Mouse (Mus musculus) midbrain, postnatal 0 days (tissue): ENCODE measurements around the gene Hspa1a. TPM values are rescaled to one million over a fixed set of nuclear protein-coding genes. Genes with fewer than 3 reads are reported as not detected.

Source experiments
- ATAC-seq: fragments of 200-750 bp; cut with Nextera tagmentation; 2 replicates; pipeline ENCODE4 v1.8.0; 2017; ENCODE audit warnings: moderate number of reproducible peaks, mild to moderate bottlenecking, moderate TSS enrichment, moderate library complexity; ENCODE audit not compliant: low FRiP score
- DNase-seq: peaks from one replicate; pipeline ENCODE4 v3.0.0-alpha.2; 2015; ENCODE audit warnings: low spot score
- H3K27ac ChIP-seq: fragments of 300-500 bp; sonication (generic); 2 replicates; pipeline ENCODE4 v1.5.1; 2014; ENCODE audit warnings: low read depth, mild to moderate bottlenecking, low read length, mixed read lengths
- H3K27me3 ChIP-seq: fragments of 300-500 bp; sonication (generic); 2 replicates; pipeline ENCODE4 v1.6.1; 2014; ENCODE audit warnings: low read length, control low read depth, mixed read lengths; ENCODE audit not compliant: insufficient read depth
- H3K36me3 ChIP-seq: fragments of 300-500 bp; sonication (generic); 2 replicates; pipeline ENCODE4 v1.6.1; 2014; ENCODE audit warnings: low read length, control low read depth, mixed read lengths; ENCODE audit not compliant: insufficient read depth
- H3K4me1 ChIP-seq: fragments of 300-500 bp; sonication (generic); 2 replicates; pipeline ENCODE4 v1.6.1; 2014; ENCODE audit warnings: mild to moderate bottlenecking, control low read depth, antibody characterized with exemption, low read length, mixed read lengths; ENCODE audit not compliant: insufficient read depth
- H3K4me2 ChIP-seq: fragments of 300-500 bp; sonication (generic); 2 replicates; pipeline ENCODE4 v1.6.1; 2014; ENCODE audit warnings: low read depth, mild to moderate bottlenecking, low read length, mixed read lengths; ENCODE audit not compliant: poor library complexity, severe bottlenecking
- H3K4me3 ChIP-seq: fragments of 300-500 bp; sonication (generic); 2 replicates; pipeline ENCODE4 v1.5.1; 2014; ENCODE audit warnings: low read depth, mild to moderate bottlenecking, low read length, moderate library complexity
- H3K9ac ChIP-seq: fragments of 300-500 bp; sonication (generic); replicated peaks from 2 replicates; pipeline ENCODE4 v1.6.1; 2014; ENCODE audit warnings: mild to moderate bottlenecking, low read length, moderate library complexity, mixed read lengths; ENCODE audit not compliant: poor library complexity, severe bottlenecking
- H3K9me3 ChIP-seq: fragments of 300-500 bp; sonication (generic); 2 replicates; pipeline ENCODE4 v1.6.1; 2016; ENCODE audit warnings: low read length, control low read depth
- CTCF ChIP-seq: IDR thresholded peaks from 2 replicates; pipeline ENCODE4 v1.5.1; 2016; ENCODE audit warnings: antibody characterized with exemption, mild to moderate bottlenecking
- WGBS: fragments of 180-500 bp; shearing (Covaris S2); extraction: QIAGEN DNeasy Blood & Tissue Kit; methylation state at CpG from one replicate; pipeline ENCODE4 v1.1.7; 2014; 5-methylcytosine and 5-hydroxymethylcytosine counted together
- polyA plus RNA-seq: library from polyadenylated mRNA; unstranded; fragments of >200 nt; fragmentation: Nextera tagmentation; extraction: Ambion mirVana; gene quantifications from 2 replicates; pipeline ENCODE4 v1.2.1, GENCODE M21; 2015
- total RNA-seq: library from RNA; depleted of rRNA; stranded (reverse); fragments of >200 nt; gene quantifications from 2 replicates; pipeline ENCODE4 v1.2.3, GENCODE M21; 2014

Hspa1a gene
- total and polyA plus RNA-seq, 2 experiments from 2014 or later: 19.8 to 34.9 TPM

DNA sequence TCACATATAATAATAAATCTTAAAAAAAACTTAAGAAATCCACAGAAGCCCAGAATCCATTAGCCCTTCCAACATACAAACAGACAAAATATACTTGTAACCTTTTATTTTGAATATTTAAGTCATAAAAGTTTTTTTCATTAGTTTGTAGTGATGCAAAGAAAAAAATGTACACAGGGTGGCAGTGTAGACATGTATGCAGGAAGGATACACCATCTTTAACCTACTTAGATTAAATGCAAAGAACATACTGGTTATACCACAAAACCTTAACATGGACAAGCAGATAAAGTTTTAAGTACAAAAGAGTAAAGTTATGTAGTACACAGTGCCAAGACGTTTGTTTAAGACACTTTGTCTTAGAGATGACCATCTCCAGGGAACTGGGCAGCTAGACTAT lies 15.6 kb downstream of the Hspa1a start:
- WGBS: 30% methylated on average over 1 of the region's 1 CpGs
- ATAC-seq (no peak), DNase-seq (peak; percentile 36)

DNA sequence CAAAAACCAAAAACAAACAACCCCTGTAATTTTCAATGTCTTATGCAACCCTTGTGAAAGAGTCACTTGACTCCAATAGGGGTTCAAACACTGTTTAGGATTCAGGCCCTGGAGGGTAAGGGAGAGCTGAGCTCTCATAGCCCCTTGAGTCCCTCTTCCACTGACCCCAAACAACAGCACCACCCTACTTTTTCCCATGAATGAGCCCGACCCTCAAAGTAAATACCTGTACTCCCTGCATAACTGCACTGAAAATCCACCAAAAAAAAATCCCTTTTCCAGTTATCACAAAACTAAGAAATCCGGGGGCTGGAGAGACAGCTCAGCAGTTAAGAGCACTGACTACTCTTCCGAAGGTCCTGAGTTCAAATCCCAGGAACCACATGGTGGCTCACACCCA lies 16.1 kb downstream of the Hspa1a start:
- DNase-seq (no peak), ATAC-seq (no peak)
- no peak for TF ChIP-seq CTCF
- H3K4me1 ChIP-seq: 0 out of 2 replicates have a peak, but pooled peaks cover under 1% of the 10 kb centered on the region
- no peak overlapping the region for H3K9ac ChIP-seq
- peaks cover 6% of the 10 kb centered on the region; the same call in 1 of the 2 replicates for H3K27me3 ChIP-seq
- H3K36me3 ChIP-seq: no peaks in the 10 kb centered on the region
- no peak overlapping the region for H3K4me2 ChIP-seq
- no peak overlapping the region for H3K4me3 ChIP-seq
- no peak overlapping the region for H3K27ac ChIP-seq
- no peaks in the 10 kb centered on the region for H3K9me3 ChIP-seq
- 74% methylated on average over 3 of the region's 3 CpGs for WGBS

More for the DNA sequence above, 15.6 kb downstream of the Hspa1a start:
- H3K4me1 ChIP-seq: no peaks in the 10 kb centered on the region
- H3K9me3 ChIP-seq: no peaks in the 10 kb centered on the region
- H3K36me3 ChIP-seq: no peaks in the 10 kb centered on the region
- no peak overlapping the region for H3K4me3 ChIP-seq
- H3K4me2 ChIP-seq: no peak overlapping the region
- no peak overlapping the region for H3K9ac ChIP-seq
- H3K27me3 ChIP-seq: peaks cover 6% of the 10 kb centered on the region; the same call in 1 of the 2 replicates
- H3K27ac ChIP-seq: no peak overlapping the region
- peak; percentile 78 for TF ChIP-seq CTCF

DNA sequence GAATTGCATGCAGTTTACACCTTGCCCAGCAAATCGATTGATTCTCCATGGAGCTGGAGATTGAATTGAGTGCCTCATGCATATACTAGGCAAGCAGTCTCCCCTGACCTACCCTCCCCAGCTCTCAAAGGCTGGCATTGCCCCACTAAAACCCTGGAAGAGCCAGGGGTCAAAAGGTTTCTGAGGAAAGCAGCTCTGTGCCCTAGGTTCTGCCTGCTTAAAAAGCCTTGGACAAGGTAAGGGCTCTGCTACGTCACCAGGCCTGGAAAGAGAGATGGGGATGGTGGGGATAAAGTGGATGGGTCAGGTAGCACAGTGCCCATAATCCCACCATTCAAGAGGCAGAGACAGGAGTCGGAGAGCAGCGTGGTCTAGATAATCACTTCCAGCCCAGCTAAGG lies 17.1 kb downstream of the Hspa1a start:
- ATAC-seq: no peak
- Histone ChIP-seq H3K27ac (no peak overlapping the region), H3K36me3 (peaks cover 7% of the 10 kb centered on the region; the same call in 1 of the 2 replicates), H3K4me3 (no peak overlapping the region), H3K27me3 (peaks cover 6% of the 10 kb centered on the region; the same call in 1 of the 2 replicates), H3K4me2 (no peak overlapping the region), H3K9ac (no peak overlapping the region), H3K9me3 (no peaks in the 10 kb centered on the region), H3K4me1 (0 out of 2 replicates have a peak, but pooled peaks cover 5% of the 10 kb centered on the region)
- no peak for TF ChIP-seq CTCF
- no peak for DNase-seq
- WGBS: 74% methylated on average over 4 of the region's 4 CpGs

DNA sequence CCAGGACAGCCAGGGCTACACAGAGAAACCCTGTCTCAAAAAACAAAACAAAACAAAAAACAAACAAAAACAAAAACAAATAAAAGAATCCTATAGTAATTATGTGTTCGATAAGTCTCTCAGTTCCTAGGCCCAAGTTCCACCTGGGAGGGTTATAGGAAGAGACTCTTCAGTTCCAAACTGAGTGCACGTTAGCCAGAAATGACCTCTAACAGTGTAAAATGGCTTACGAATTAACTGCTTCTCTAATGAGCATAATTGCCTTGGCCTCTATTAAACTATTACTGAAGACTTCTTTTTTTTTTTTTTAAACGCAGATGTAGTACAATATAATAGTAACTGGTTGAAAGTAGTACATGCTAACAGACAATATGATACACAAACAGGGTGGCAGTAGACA lies 18.1 kb downstream of the Hspa1a start:
- H3K9me3 ChIP-seq: no peaks in the 10 kb centered on the region
- DNase-seq: no peak
- no peak overlapping the region for H3K27ac ChIP-seq
- WGBS: 93% methylated on average over 4 of the region's 4 CpGs
- H3K4me1 ChIP-seq: 0 out of 2 replicates have a peak, but pooled peaks cover 5% of the 10 kb centered on the region
- ATAC-seq: no peak
- H3K36me3 ChIP-seq: peaks cover 7% of the 10 kb centered on the region; the same call in 1 of the 2 replicates
- H3K4me3 ChIP-seq: no peak overlapping the region
- no peak overlapping the region for H3K9ac ChIP-seq
- peaks cover 6% of the 10 kb centered on the region; the same call in 1 of the 2 replicates for H3K27me3 ChIP-seq
- TF ChIP-seq CTCF: no peak
- no peak overlapping the region for H3K4me2 ChIP-seq

DNA sequence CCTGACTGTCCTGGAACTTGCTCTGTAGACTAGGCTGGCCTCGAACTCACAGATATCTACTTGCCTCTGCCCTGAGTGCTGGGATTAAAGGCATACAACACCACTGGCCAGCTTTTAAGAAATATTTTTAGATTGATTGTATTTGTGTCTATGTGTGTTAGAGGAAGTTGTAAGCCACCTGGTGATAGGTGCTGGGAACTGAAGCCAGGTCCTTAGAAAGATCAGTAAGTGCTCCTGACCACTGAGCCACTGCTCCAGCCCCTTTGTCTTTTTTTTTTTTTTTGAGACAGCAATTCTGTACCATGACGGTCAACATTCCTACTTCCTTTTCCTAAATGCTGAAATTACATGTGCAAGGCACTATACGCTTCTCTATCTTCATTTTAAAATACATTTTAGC lies 18.7 kb downstream of the Hspa1a start:
- TF ChIP-seq CTCF: no peak
- H3K9me3 ChIP-seq: no peaks in the 10 kb centered on the region
- no peak overlapping the region for H3K4me2 ChIP-seq
- 86% methylated on average over 3 of the region's 3 CpGs for WGBS
- H3K4me3 ChIP-seq: no peak overlapping the region
- DNase-seq (no peak), ATAC-seq (no peak)
- H3K27me3 ChIP-seq: peaks cover 6% of the 10 kb centered on the region; the same call in 1 of the 2 replicates
- H3K36me3 ChIP-seq: peaks cover 7% of the 10 kb centered on the region; the same call in 1 of the 2 replicates
- H3K4me1 ChIP-seq: 0 out of 2 replicates have a peak, but pooled peaks cover 5% of the 10 kb centered on the region
- no peak overlapping the region for H3K9ac ChIP-seq
- no peak overlapping the region for H3K27ac ChIP-seq

DNA sequence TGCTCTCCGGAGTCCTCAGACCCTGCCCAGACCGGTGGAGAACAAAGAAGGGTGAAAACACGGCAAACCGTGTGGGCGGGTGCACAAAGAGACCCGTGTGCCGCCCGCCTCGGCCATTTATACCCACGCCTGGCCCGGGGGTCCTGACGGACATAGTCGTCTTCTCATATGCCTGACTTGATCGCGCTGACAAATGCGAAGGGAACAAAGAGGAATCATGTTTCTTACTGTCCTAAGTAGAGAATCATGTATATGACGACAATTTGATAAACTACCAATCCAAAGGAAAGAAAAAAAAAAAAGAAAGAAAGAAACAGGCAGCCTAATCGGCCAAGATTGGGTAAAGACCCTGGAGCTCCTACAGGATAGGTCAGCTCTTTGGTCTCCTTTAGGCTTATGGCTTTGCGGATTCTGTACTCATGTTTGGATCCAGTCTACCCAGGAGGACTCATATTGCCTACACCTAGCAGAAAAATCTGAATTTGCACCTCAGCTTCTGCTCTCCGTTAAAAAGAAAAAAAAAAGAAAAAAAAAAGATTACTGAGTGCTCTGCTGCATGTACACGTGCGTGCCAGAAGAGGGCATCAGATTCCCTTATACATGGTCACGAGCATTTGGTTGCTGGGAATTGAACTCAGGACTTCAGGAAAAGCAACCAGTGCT lies 19.4 kb downstream of the Hspa1a start:
- WGBS: under 1% methylated on average over 23 of the region's 23 CpGs
- Histone ChIP-seq H3K27ac (peak overlapping the region; percentile 93), H3K4me1 (0 out of 2 replicates have a peak, but pooled peaks cover 5% of the 10 kb centered on the region), H3K9me3 (no peaks in the 10 kb centered on the region), H3K36me3 (peaks cover 7% of the 10 kb centered on the region; the same call in 1 of the 2 replicates), H3K4me3 (peak overlapping the region; percentile 88), H3K27me3 (peaks cover 6% of the 10 kb centered on the region; the same call in 1 of the 2 replicates), H3K4me2 (peak overlapping the region; percentile 77), H3K9ac (peak overlapping the region; percentile 97)
- peak; percentile 85 for ATAC-seq
- TF ChIP-seq CTCF: peak; percentile 80
- DNase-seq: peak; percentile 84
